Comparison of ENCODE assay signal across 18 mouse cellular contexts in the genomic region with DNA sequence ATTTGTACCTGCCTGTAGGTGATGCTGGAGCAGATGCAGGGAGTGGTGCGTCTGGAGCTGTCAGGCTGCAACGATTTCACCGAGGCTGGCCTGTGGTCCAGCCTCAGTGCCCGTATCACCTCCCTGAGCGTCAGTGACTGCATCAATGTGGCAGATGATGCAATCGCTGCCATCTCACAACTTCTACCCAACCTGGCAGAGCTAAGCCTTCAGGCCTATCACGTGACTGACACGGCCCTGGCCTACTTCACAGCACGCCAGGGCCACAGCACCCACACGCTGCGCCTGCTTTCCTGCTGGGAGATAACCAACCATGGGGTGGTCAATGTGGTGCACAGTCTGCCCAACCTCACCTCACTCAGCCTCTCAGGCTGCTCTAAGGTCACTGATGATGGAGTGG.
"Had no signal": no experiment of that assay in that cellular context is flagged by ENCODE, and none has a peak within 500 bp of the region (broad histone marks: within the 10 kb centered on the region; RNA-seq: fewer than 3 reads in every experiment).

No protein-coding gene starts in this region.

- H3K4me3 ChIP-seq: kidney, embryonic 15.5 days; limb, embryonic 10.5 days; limb, embryonic 13.5 days; liver, embryonic 12.5 days; liver, embryonic 15.5 days; lung, embryonic 15.5 days; megakaryocyte, embryonic 14.5 days; midbrain, embryonic 10.5 days; midbrain, embryonic 13.5 days had no signal

- H3K27ac ChIP-seq: kidney, embryonic 15.5 days; limb, embryonic 10.5 days; limb, embryonic 13.5 days; liver, embryonic 12.5 days; liver, embryonic 15.5 days; lung, embryonic 15.5 days; midbrain, embryonic 10.5 days; midbrain, embryonic 13.5 days had no signal

- DNase-seq: kidney, adult 8-10 months; kidney, postnatal 10 days; kidney, postnatal 36 days; layer of hippocampus, postnatal 36 days; liver; lung, adult 18-20 months; lung, postnatal 10 days; lung, postnatal 36 days; thymus, postnatal 25 days had no signal
